Mouse (Mus musculus) liver, adult 2 months (tissue): ENCODE data around the gene Mcm8. TPM values are rescaled to one million over a fixed set of nuclear protein-coding genes. Genes with fewer than 3 reads are reported as not detected.

ENCODE experiments used
- DNase-seq: peaks from one replicate; pipeline ENCODE4 v3.0.0-alpha.2; 2011; ENCODE audit warnings: low read depth, low spot score; ENCODE audit errors: extremely low read depth
- H3K27ac ChIP-seq: fragments of 200-500 bp; replicated peaks from 2 replicates; pipeline ENCODE4 v1.5.1; 2012; ENCODE audit warnings: low read depth, mild to moderate bottlenecking, control low read depth, inconsistent platforms, low read length; ENCODE audit not compliant: insufficient read depth
- H3K27me3 ChIP-seq: fragments of 200-500 bp; 2 replicates; pipeline ENCODE4 v1.6.1; 2012; ENCODE audit warnings: mild to moderate bottlenecking, moderate library complexity, low read length, inconsistent platforms; ENCODE audit not compliant: control insufficient read depth, insufficient read depth
- H3K36me3 ChIP-seq: fragments of 200-500 bp; 2 replicates; pipeline ENCODE4 v1.6.1; 2012; ENCODE audit warnings: low read length, inconsistent platforms; ENCODE audit not compliant: control insufficient read depth, insufficient read depth
- H3K4me1 ChIP-seq: fragments of 200-500 bp; 2 replicates; pipeline ENCODE4 v1.6.1; 2011; ENCODE audit warnings: low read length; ENCODE audit not compliant: control insufficient read depth, insufficient read depth
- H3K4me3 ChIP-seq: fragments of 200-500 bp; 2 replicates; pipeline ENCODE4 v1.5.1; 2011; ENCODE audit warnings: low read depth, mild to moderate bottlenecking, control low read depth, low read length, moderate library complexity; ENCODE audit not compliant: insufficient read depth
- H3K79me2 ChIP-seq: fragments of 200-500 bp; 2 replicates; pipeline ENCODE4 v1.6.1; 2012; ENCODE audit warnings: inconsistent platforms, mild to moderate bottlenecking, low read length, moderate library complexity; ENCODE audit not compliant: control insufficient read depth, insufficient read depth
- H3K9ac ChIP-seq: fragments of 200-500 bp; 2 replicates; pipeline ENCODE4 v1.6.1; 2012; ENCODE audit warnings: low read depth, mild to moderate bottlenecking, control low read depth, inconsistent platforms, low read length
- CTCF ChIP-seq: fragments of 200-500 bp; IDR thresholded peaks from 2 replicates; pipeline ENCODE4 v1.5.1; 2011; ENCODE audit warnings: low read depth, low read length, control low read depth
- POLR2A ChIP-seq: fragments of 200-500 bp; IDR thresholded peaks from 2 replicates; pipeline ENCODE4 v1.6.1; 2011; ENCODE audit warnings: low read length, control low read depth; ENCODE audit not compliant: insufficient read depth; ENCODE audit errors: extremely low read depth
- WGBS: fragments of 180-500 bp; shearing (Covaris S2); methylation state at CpG from one replicate; pipeline ENCODE4 v1.1.7; 2018; 5-methylcytosine and 5-hydroxymethylcytosine counted together
- polyA plus RNA-seq: library from polyadenylated mRNA; depleted of rRNA; stranded (reverse); fragments of >200 nt; gene quantifications from 2 replicates; pipeline ENCODE4 v1.2.3, GENCODE M21; 2012
- total RNA-seq: library from RNA; depleted of rRNA; stranded (reverse); fragments of >200 nt; gene quantifications from 2 replicates; pipeline ENCODE4 v1.2.3, GENCODE M21; 2014

Mcm8 gene
- total and polyA plus RNA-seq, 2 experiments: 0.54 to 1.8 TPM

DNA sequence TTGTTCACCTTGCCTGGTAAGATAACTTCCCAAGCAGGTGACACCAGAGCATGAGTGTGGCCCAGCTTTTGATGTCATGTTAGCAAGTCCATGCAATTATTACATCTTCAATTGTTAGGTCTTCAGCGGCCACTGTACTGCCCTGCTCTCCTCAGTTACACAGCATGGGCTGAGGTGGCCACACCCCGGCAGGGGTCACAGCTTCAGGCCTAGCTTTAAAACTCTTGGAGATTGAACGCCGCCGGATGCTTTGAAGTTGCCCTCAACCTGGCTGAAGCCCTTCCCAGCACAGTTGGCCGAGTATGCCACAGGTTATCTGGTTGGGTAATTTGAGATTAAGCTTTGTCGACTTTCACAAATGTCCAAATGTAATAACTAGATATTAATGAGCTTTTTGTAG, 31.6 kb downstream of the Mcm8 start:
- peaks cover 10% of the 10 kb centered on the region for H3K4me1 ChIP-seq
- peaks cover 15% of the 10 kb centered on the region; the same call in 1 of the 2 replicates for H3K36me3 ChIP-seq
- TF ChIP-seq POLR2A: no peak
- TF ChIP-seq CTCF: no peak
- no peaks in the 10 kb centered on the region for H3K27me3 ChIP-seq
- peaks cover 15% of the 10 kb centered on the region; the same call in 1 of the 2 replicates for H3K79me2 ChIP-seq
- peak overlapping the region; percentile 85 for H3K27ac ChIP-seq
- H3K9ac ChIP-seq: peak overlapping the region; percentile 100
- H3K4me3 ChIP-seq: peak overlapping the region; percentile 89
- DNase-seq: peak; percentile 86
- 9% methylated on average over 7 of the region's 7 CpGs for whole genome bisulfite sequencing

GRCm38 (mm10) chr2:132848361-132848760, 32.4 kb downstream of the Mcm8 start:
- peaks cover 14% of the 10 kb centered on the region for H3K4me1 ChIP-seq
- peak overlapping the region; percentile 89 for H3K4me3 ChIP-seq
- peaks cover 17% of the 10 kb centered on the region; the same call in 1 of the 2 replicates for H3K36me3 ChIP-seq
- peak overlapping the region; percentile 55 for H3K9ac ChIP-seq
- H3K79me2 ChIP-seq: peaks cover 16% of the 10 kb centered on the region; the same call in 1 of the 2 replicates
- H3K27ac ChIP-seq: peak overlapping the region; percentile 94
- H3K27me3 ChIP-seq: no peaks in the 10 kb centered on the region
- 32% methylated on average over 4 of the region's 4 CpGs for WGBS
- DNase-seq: peak; percentile 95
- TF ChIP-seq POLR2A (no peak), CTCF (no peak)

- H3K27me3 ChIP-seq: no peaks in the 10 kb centered on the region
- DNase-seq: peak; percentile 80
- WGBS: 33% methylated on average over 6 of the region's 6 CpGs
Measured at GRCm38 (mm10) chr2:132849141-132849540, 33.2 kb downstream of the Mcm8 start.

GRCm38 (mm10) chr2:132853051-132853450, 37.1 kb downstream of the Mcm8 start:
- H3K79me2 ChIP-seq: peaks cover 24% of the 10 kb centered on the region; the same call in 1 of the 2 replicates
- peaks cover 11% of the 10 kb centered on the region for H3K4me1 ChIP-seq
- H3K27me3 ChIP-seq: no peaks in the 10 kb centered on the region
- WGBS: 93% methylated on average over 1 of the region's 1 CpGs
- no peak for TF ChIP-seq POLR2A
- TF ChIP-seq CTCF: no peak
- no peak overlapping the region for H3K9ac ChIP-seq
- no peak overlapping the region for H3K4me3 ChIP-seq
- no peak for DNase-seq
- H3K27ac ChIP-seq: no peak overlapping the region; the same call in 1 of the 2 replicates
- peaks cover 22% of the 10 kb centered on the region; the same call in 1 of the 2 replicates for H3K36me3 ChIP-seq

More at GRCm38 (mm10) chr2:132849141-132849540, 33.2 kb downstream of the Mcm8 start:
- Histone ChIP-seq H3K4me1 (peaks cover 16% of the 10 kb centered on the region), H3K79me2 (peaks cover 16% of the 10 kb centered on the region; the same call in 1 of the 2 replicates), H3K36me3 (peaks cover 17% of the 10 kb centered on the region; the same call in 1 of the 2 replicates), H3K27ac (peak overlapping the region; percentile 94), H3K9ac (peak overlapping the region; percentile 41; the same call in 1 of the 2 replicates), H3K4me3 (no peak overlapping the region)
- TF ChIP-seq CTCF (no peak), POLR2A (no peak)

DNA sequence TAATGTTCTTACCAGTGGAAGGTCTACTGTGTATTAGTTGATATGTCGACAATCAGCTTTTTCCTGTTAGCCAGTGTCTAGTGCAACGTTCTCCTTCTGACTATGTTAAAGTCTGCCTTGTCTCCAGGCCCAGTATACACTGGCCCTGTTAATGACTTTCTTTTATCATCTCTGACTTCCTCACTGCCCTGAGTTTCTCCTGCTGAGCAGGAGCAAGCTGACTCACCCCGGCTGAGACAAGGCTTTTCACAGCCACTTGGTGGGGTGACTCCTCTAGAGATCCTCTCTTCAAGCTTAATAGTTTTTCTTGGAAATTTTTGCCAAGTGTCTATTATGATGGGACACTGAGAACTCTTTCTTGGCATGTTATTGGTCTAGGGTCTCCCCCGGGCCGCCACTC, 40.4 kb downstream of the Mcm8 start:
- Histone ChIP-seq H3K79me2 (peaks cover 21% of the 10 kb centered on the region; the same call in 1 of the 2 replicates), H3K36me3 (peaks cover 19% of the 10 kb centered on the region), H3K27me3 (no peaks in the 10 kb centered on the region), H3K9ac (no peak overlapping the region), H3K4me3 (no peak overlapping the region), H3K27ac (no peak overlapping the region), H3K4me1 (peaks cover 9% of the 10 kb centered on the region; the same call in 1 of the 2 replicates)
- TF ChIP-seq POLR2A: no peak
- TF ChIP-seq CTCF: no peak
- no peak for DNase-seq
- 81% methylated on average over 5 of the region's 5 CpGs for WGBS

GRCm38 (mm10) chr2:132860435-132860834, 44.5 kb downstream of the Mcm8 start:
- H3K27me3 ChIP-seq: no peaks in the 10 kb centered on the region
- peaks cover 6% of the 10 kb centered on the region; the same call in 1 of the 2 replicates for H3K4me1 ChIP-seq
- H3K36me3 ChIP-seq: peaks cover 32% of the 10 kb centered on the region
- DNase-seq: no peak
- H3K4me3 ChIP-seq: no peak overlapping the region
- peaks cover 14% of the 10 kb centered on the region; the same call in 1 of the 2 replicates for H3K79me2 ChIP-seq
- H3K27ac ChIP-seq: no peak overlapping the region
- no peak for TF ChIP-seq CTCF
- TF ChIP-seq POLR2A: no peak
- no peak overlapping the region for H3K9ac ChIP-seq
